Mouse (Mus musculus): ENCODE measurements at regions not wholly inside any gene's neighbourhood (a gene's known extent, or its start where the extent isn't known, plus 50 kb on each side); places are given as distances from the start of the nearest gene placed in this dataset.

- DNase-seq, result no peak
- Histone ChIP-seq H3K27me3 (ENCODE audit: control insufficient read depth, insufficient read depth, low read length) (no peaks in the 10 kb centered on the region), H3K4me3 (no peak overlapping the region), H3K79me2 (replicated peaks; ENCODE audit: control insufficient read depth, insufficient read depth, low read length) (no peaks in the 10 kb centered on the region), H3K9ac (ENCODE audit: low read depth, low read length) (no peak overlapping the region), H3K36me3 (ENCODE audit: control insufficient read depth, insufficient read depth, low read length) (no peaks in the 10 kb centered on the region), H3K4me1 (ENCODE audit: control insufficient read depth, insufficient read depth, low read length) (no peaks in the 10 kb centered on the region), H3K27ac (no peak overlapping the region)
- WGBS, result 20% methylated on average over 4 of the region's 4 CpGs
- intact Hi-C loops (cut with DNase I), result no loop called here
- TF ChIP-seq EP300 (IDR thresholded peaks at IDR 0.05; ENCODE audit: insufficient read depth, low read depth, low read length) (no peak), CTCF (IDR thresholded peaks at IDR 0.05) (no peak)
These were observed 381.7 kb upstream of the Camk1g start for GRCm38 (mm10) chr1:193751819-193752251.

GRCm38 (mm10) chr1:193750929-193751328 lies 380.8 kb upstream of the Camk1g start:
- no peak for TF ChIP-seq EP300 (IDR thresholded peaks at IDR 0.05; ENCODE audit: insufficient read depth, low read depth, low read length)
- TF ChIP-seq POLR2A (IDR thresholded peaks at IDR 0.05; ENCODE audit: insufficient read depth, low read depth, low read length), result no peak
- no peak for TF ChIP-seq CTCF (IDR thresholded peaks at IDR 0.05)
- 59% methylated on average over 4 of the region's 4 CpGs for WGBS
- no peak for DNase-seq
- Histone ChIP-seq H3K4me1 (ENCODE audit: control insufficient read depth, insufficient read depth, low read length) (no peaks in the 10 kb centered on the region), H3K36me3 (ENCODE audit: control insufficient read depth, insufficient read depth, low read length) (no peaks in the 10 kb centered on the region), H3K4me3 (no peak overlapping the region), H3K79me2 (replicated peaks; ENCODE audit: control insufficient read depth, insufficient read depth, low read length) (no peaks in the 10 kb centered on the region), H3K9ac (ENCODE audit: low read depth, low read length) (no peak overlapping the region), H3K27ac (no peak overlapping the region), H3K27me3 (ENCODE audit: control insufficient read depth, insufficient read depth, low read length) (no peaks in the 10 kb centered on the region)
- intact Hi-C loops (cut with DNase I), result no loop called here

DNA sequence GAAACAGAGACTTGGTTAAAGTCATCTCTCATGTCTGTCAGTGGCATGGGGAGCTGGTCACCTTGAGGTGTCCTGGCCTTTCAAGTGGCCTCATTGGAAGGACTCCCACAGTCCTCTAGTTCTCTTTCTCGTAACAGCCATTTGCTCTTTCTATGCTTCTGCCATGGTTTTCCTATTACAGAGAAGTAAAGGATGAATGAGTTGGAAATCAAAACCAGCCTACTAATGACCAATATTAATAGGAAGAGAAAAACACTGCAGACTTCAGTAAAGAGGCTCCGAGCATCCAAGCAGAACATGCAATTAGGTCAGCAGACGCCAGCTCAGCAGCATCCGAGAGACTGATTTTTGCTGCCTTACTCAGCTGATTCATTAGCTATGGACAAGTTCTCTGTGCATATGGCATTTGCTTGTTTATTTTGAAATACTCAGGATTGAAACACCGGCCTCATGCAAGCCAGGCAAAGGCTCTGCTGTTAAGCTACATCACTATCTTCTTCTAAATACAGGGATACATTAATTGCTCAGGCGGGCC lies 377.4 kb upstream of the Camk1g start:
- H3K4me3 ChIP-seq, result no peak overlapping the region
- no peaks in the 10 kb centered on the region for H3K36me3 ChIP-seq (ENCODE audit: control insufficient read depth, insufficient read depth, low read length)
- intact Hi-C loops (cut with DNase I), result no loop called here
- no peak for TF ChIP-seq EP300 (IDR thresholded peaks at IDR 0.05; ENCODE audit: insufficient read depth, low read depth, low read length)
- TF ChIP-seq POLR2A (IDR thresholded peaks at IDR 0.05; ENCODE audit: insufficient read depth, low read depth, low read length), result no peak
- TF ChIP-seq CTCF (IDR thresholded peaks at IDR 0.05), result no peak
- no peak overlapping the region for H3K9ac ChIP-seq (ENCODE audit: low read depth, low read length)
- 88% methylated on average over 6 of the region's 6 CpGs for whole genome bisulfite sequencing
- H3K27ac ChIP-seq, result no peak overlapping the region
- H3K27me3 ChIP-seq (ENCODE audit: control insufficient read depth, insufficient read depth, low read length), result no peaks in the 10 kb centered on the region
- H3K4me1 ChIP-seq (ENCODE audit: control insufficient read depth, insufficient read depth, low read length), result no peaks in the 10 kb centered on the region
- H3K79me2 ChIP-seq (replicated peaks; ENCODE audit: control insufficient read depth, insufficient read depth, low read length), result no peaks in the 10 kb centered on the region
- no peak for DNase-seq

DNA sequence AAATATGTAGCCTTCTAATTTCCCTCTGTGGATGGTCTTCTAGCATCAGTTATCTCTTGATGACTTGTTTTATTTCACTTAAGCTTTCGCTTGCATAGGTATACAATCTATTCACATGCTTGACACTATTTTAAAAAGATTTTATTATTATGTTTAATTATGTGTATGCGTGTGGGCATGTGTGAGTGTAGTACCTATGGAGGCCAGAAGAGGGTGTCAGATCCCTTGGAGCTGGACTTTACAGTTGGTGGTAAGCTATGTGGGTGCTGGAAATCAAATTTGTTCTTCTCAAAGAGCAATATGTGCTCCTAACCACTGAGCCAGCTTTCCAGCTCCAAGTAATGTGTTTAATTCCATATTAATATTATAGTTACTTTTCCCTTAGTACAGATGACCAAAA lies 372.6 kb upstream of the Camk1g start:
- H3K27ac ChIP-seq, result no peak overlapping the region
- no peak for DNase-seq
- 0 out of 2 replicates have a peak, but pooled peaks have one; percentile 5 for TF ChIP-seq CTCF (IDR thresholded peaks at IDR 0.05)
- no peak for TF ChIP-seq EP300 (IDR thresholded peaks at IDR 0.05; ENCODE audit: insufficient read depth, low read depth, low read length)
- H3K27me3 ChIP-seq (ENCODE audit: control insufficient read depth, insufficient read depth, low read length), result no peaks in the 10 kb centered on the region
- no peaks in the 10 kb centered on the region for H3K36me3 ChIP-seq (ENCODE audit: control insufficient read depth, insufficient read depth, low read length)
- H3K9ac ChIP-seq (ENCODE audit: low read depth, low read length), result no peak overlapping the region
- no peaks in the 10 kb centered on the region for H3K79me2 ChIP-seq (replicated peaks; ENCODE audit: control insufficient read depth, insufficient read depth, low read length)
- intact Hi-C loops (cut with DNase I), result no loop called here
- H3K4me3 ChIP-seq, result no peak overlapping the region
- no peaks in the 10 kb centered on the region for H3K4me1 ChIP-seq (ENCODE audit: control insufficient read depth, insufficient read depth, low read length)
- 90% methylated on average over 2 of the region's 2 CpGs for WGBS

DNA sequence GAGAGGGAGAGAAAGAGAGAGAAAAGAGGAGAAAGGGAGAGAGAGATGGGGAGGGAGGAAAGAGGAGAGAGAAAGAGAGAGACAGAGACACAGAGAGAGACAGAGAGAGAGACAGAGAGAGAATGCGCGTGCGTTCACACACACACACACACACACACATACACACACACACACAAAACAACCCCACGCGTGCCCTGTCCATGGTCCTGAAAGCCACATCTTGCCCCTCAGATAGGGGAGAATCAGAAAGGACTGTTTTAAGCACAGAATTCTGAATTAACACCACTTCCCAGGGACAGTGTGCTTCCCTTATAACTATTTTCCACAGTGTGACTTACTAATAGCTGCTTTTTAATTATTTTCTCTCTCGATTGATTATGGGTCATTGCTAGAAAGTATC lies 368.7 kb upstream of the Camk1g start:
- intact Hi-C loops (cut with DNase I), result no loop called here
- no peak overlapping the region for H3K4me3 ChIP-seq

GRCm38 (mm10) chr1:193735949-193736518 lies 365.9 kb upstream of the Camk1g start:
- WGBS, result 65% methylated on average over 1 of the region's 1 CpGs
- DNase-seq, result no peak
- intact Hi-C loops (cut with DNase I), result no loop called here
- Histone ChIP-seq H3K4me1 (ENCODE audit: control insufficient read depth, insufficient read depth, low read length) (no peaks in the 10 kb centered on the region), H3K4me3 (no peak overlapping the region), H3K79me2 (replicated peaks; ENCODE audit: control insufficient read depth, insufficient read depth, low read length) (no peaks in the 10 kb centered on the region), H3K36me3 (ENCODE audit: control insufficient read depth, insufficient read depth, low read length) (no peaks in the 10 kb centered on the region), H3K27ac (no peak overlapping the region), H3K27me3 (ENCODE audit: control insufficient read depth, insufficient read depth, low read length) (no peaks in the 10 kb centered on the region), H3K9ac (ENCODE audit: low read depth, low read length) (no peak overlapping the region)
- TF ChIP-seq CTCF (IDR thresholded peaks at IDR 0.05) (no peak), POLR2A (IDR thresholded peaks at IDR 0.05; ENCODE audit: insufficient read depth, low read depth, low read length) (no peak), EP300 (IDR thresholded peaks at IDR 0.05; ENCODE audit: insufficient read depth, low read depth, low read length) (no peak)

More for the DNA sequence above, 368.7 kb upstream of the Camk1g start:
- Histone ChIP-seq H3K27me3 (ENCODE audit: control insufficient read depth, insufficient read depth, low read length) (no peaks in the 10 kb centered on the region), H3K27ac (no peak overlapping the region), H3K36me3 (ENCODE audit: control insufficient read depth, insufficient read depth, low read length) (no peaks in the 10 kb centered on the region), H3K79me2 (replicated peaks; ENCODE audit: control insufficient read depth, insufficient read depth, low read length) (no peaks in the 10 kb centered on the region), H3K4me1 (ENCODE audit: control insufficient read depth, insufficient read depth, low read length) (no peaks in the 10 kb centered on the region), H3K9ac (ENCODE audit: low read depth, low read length) (no peak overlapping the region)
- TF ChIP-seq CTCF (IDR thresholded peaks at IDR 0.05) (no peak), POLR2A (IDR thresholded peaks at IDR 0.05; ENCODE audit: insufficient read depth, low read depth, low read length) (no peak), EP300 (IDR thresholded peaks at IDR 0.05; ENCODE audit: insufficient read depth, low read depth, low read length) (no peak)
- 49% methylated on average over 6 of the region's 6 CpGs for WGBS
- DNase-seq, result no peak
